Mouse (Mus musculus) heart, adult 2 months (tissue): ENCODE measurements around the gene Adam25.
"Not testable (repeated sequence)": the region's sequence is repeated elsewhere in the genome, so short reads cannot be mapped to it uniquely, and the experiment has no call there.

Experiments used
- CTCF ChIP-seq: fragments of 200-600 bp; IDR thresholded peaks from 2 replicates; pipeline ENCODE4 v1.8.1; 2022; ENCODE audit warnings: antibody characterized with exemption, mild to moderate bottlenecking, moderate library complexity
- POLR2A ChIP-seq: fragments of 200-500 bp; IDR thresholded peaks from 2 replicates; pipeline ENCODE4 v1.6.1; 2011; ENCODE audit warnings: mild to moderate bottlenecking, low read depth, low read length, control low read depth; ENCODE audit not compliant: insufficient read depth

GRCm38 (mm10) chr8:40715406-40715805 is 36.6 kb upstream of the Adam25 start:
- TF ChIP-seq POLR2A, CTCF: not testable (repeated sequence)
